Mouse (Mus musculus) hindbrain, embryonic 11.5 days (tissue): ENCODE measurements around the gene Cars2. TPM values are rescaled to one million over a fixed set of nuclear protein-coding genes. Genes with fewer than 3 reads are reported as not detected.
"Not testable (repeated sequence)": the region's sequence is repeated elsewhere in the genome, so short reads cannot be mapped to it uniquely, and the experiment has no call there.

Experiments used
- ATAC-seq: fragments of 200-750 bp; cut with Nextera tagmentation; 2 replicates; pipeline ENCODE4 v1.8.0; 2017; ENCODE audit warnings: mild to moderate bottlenecking, moderate TSS enrichment, moderate library complexity; ENCODE audit not compliant: low FRiP score
- DNase-seq: peaks from one replicate; pipeline ENCODE4 v3.0.0-alpha.2; 2015; ENCODE audit warnings: low spot score
- H3K27ac ChIP-seq: fragments of 300-500 bp; sonication (generic); 2 replicates; pipeline ENCODE4 v1.5.1; 2014; ENCODE audit warnings: mild to moderate bottlenecking, low read depth, low read length
- H3K27me3 ChIP-seq: fragments of 300-500 bp; sonication (generic); 2 replicates; pipeline ENCODE4 v1.6.1; 2014; ENCODE audit warnings: mild to moderate bottlenecking, low read length, moderate library complexity, mixed read lengths; ENCODE audit not compliant: control insufficient read depth, insufficient read depth
- H3K36me3 ChIP-seq: fragments of 300-500 bp; sonication (generic); 2 replicates; pipeline ENCODE4 v1.6.1; 2014; ENCODE audit warnings: mild to moderate bottlenecking, low read length, moderate library complexity, mixed read lengths; ENCODE audit not compliant: control insufficient read depth, insufficient read depth
- H3K4me1 ChIP-seq: fragments of 300-500 bp; sonication (generic); replicated peaks from 2 replicates; pipeline ENCODE4 v1.6.1; 2014; ENCODE audit warnings: low read length, mixed read lengths; ENCODE audit not compliant: control insufficient read depth, insufficient read depth
- H3K4me2 ChIP-seq: fragments of 300-500 bp; sonication (generic); replicated peaks from 2 replicates; pipeline ENCODE4 v1.6.1; 2014; ENCODE audit warnings: mild to moderate bottlenecking, low read depth, low read length
- H3K4me3 ChIP-seq: fragments of 300-500 bp; sonication (generic); 2 replicates; pipeline ENCODE4 v1.5.1; 2014; ENCODE audit warnings: low read depth, low read length
- H3K9ac ChIP-seq: fragments of 300-500 bp; sonication (generic); 2 replicates; pipeline ENCODE4 v1.6.1; 2014; ENCODE audit warnings: low read depth, low read length
- H3K9me3 ChIP-seq: fragments of 300-500 bp; sonication (generic); 2 replicates; pipeline ENCODE4 v1.6.1; 2016; ENCODE audit warnings: low read length; ENCODE audit not compliant: control insufficient read depth
- WGBS: fragments of 180-500 bp; shearing (Covaris S2); extraction: QIAGEN DNeasy Blood & Tissue Kit; methylation state at CpG from one replicate; pipeline ENCODE4 v1.1.7; 2014; 5-methylcytosine and 5-hydroxymethylcytosine counted together
- polyA plus RNA-seq: library from polyadenylated mRNA; unstranded; fragments of >200 nt; fragmentation: Nextera tagmentation; extraction: Ambion mirVana; gene quantifications from 2 replicates; pipeline ENCODE4 v1.2.1, GENCODE M21; 2014

The Cars2 gene
- polyA plus RNA-seq, 1 experiment from 2014 or later = 19.5 TPM

GRCm38 (mm10) chr8:11476338-11477177, 74.0 kb downstream of the Cars2 start:
- H3K4me3 ChIP-seq = no peak overlapping the region
- ATAC-seq = no peak
- H3K9me3 ChIP-seq = no peaks in the 10 kb centered on the region
- peaks cover 56% of the 10 kb centered on the region for H3K27me3 ChIP-seq
- peak overlapping the region; percentile 28 for H3K4me2 ChIP-seq
- H3K9ac ChIP-seq = no peak overlapping the region
- H3K4me1 ChIP-seq = peaks cover 6% of the 10 kb centered on the region
- WGBS = 4% methylated on average over 24 of the region's 24 CpGs
- H3K27ac ChIP-seq = no peak overlapping the region
- DNase-seq = peak; percentile 58
- no peaks in the 10 kb centered on the region for H3K36me3 ChIP-seq

GRCm38 (mm10) chr8:11475876-11476275, 74.7 kb downstream of the Cars2 start:
- H3K27ac ChIP-seq = no peak overlapping the region
- no peaks in the 10 kb centered on the region for H3K9me3 ChIP-seq
- H3K4me1 ChIP-seq = peaks cover 6% of the 10 kb centered on the region
- no peak overlapping the region for H3K9ac ChIP-seq
- peaks cover 56% of the 10 kb centered on the region for H3K27me3 ChIP-seq
- no peak for DNase-seq
- H3K36me3 ChIP-seq = no peaks in the 10 kb centered on the region
- H3K4me2 ChIP-seq = no peak overlapping the region
- WGBS = 10% methylated on average over 2 of the region's 2 CpGs
- no peak overlapping the region for H3K4me3 ChIP-seq
- no peak for ATAC-seq

GRCm38 (mm10) chr8:11475397-11475796, 75.2 kb downstream of the Cars2 start:
- H3K4me2 ChIP-seq = no peak overlapping the region
- no peaks in the 10 kb centered on the region for H3K36me3 ChIP-seq
- DNase-seq (no peak), ATAC-seq (no peak)
- 4% methylated on average over 9 of the region's 10 CpGs for WGBS
- no peak overlapping the region for H3K4me3 ChIP-seq
- peaks cover 6% of the 10 kb centered on the region for H3K4me1 ChIP-seq
- no peak overlapping the region for H3K27ac ChIP-seq
- H3K27me3 ChIP-seq = peaks cover 56% of the 10 kb centered on the region
- no peaks in the 10 kb centered on the region for H3K9me3 ChIP-seq
- H3K9ac ChIP-seq = no peak overlapping the region

- H3K27me3 ChIP-seq = peaks cover 36% of the 10 kb centered on the region
- H3K36me3 ChIP-seq = no peaks in the 10 kb centered on the region
- ATAC-seq (no peak), DNase-seq (no peak)
- H3K4me3 ChIP-seq = no peak overlapping the region
- 37% methylated on average over 4 of the region's 4 CpGs for WGBS
- peaks cover 6% of the 10 kb centered on the region; the same call in 1 of the 2 replicates for H3K4me1 ChIP-seq
- H3K9me3 ChIP-seq = no peaks in the 10 kb centered on the region
- H3K4me2 ChIP-seq = no peak overlapping the region
- no peak overlapping the region for H3K27ac ChIP-seq
- H3K9ac ChIP-seq = no peak overlapping the region
Observed at GRCm38 (mm10) chr8:11473072-11473471, 77.5 kb downstream of the Cars2 start.

GRCm38 (mm10) chr8:11471309-11471708, 79.3 kb downstream of the Cars2 start:
- 51% methylated on average over 8 of the region's 8 CpGs for WGBS
- no peaks in the 10 kb centered on the region for H3K9me3 ChIP-seq
- no peak for DNase-seq
- no peak overlapping the region for H3K4me3 ChIP-seq
- ATAC-seq = no peak
- peaks cover 18% of the 10 kb centered on the region for H3K27me3 ChIP-seq
- no peak overlapping the region for H3K9ac ChIP-seq
- no peaks in the 10 kb centered on the region for H3K4me1 ChIP-seq
- H3K36me3 ChIP-seq = no peaks in the 10 kb centered on the region
- no peak overlapping the region for H3K4me2 ChIP-seq
- H3K27ac ChIP-seq = no peak overlapping the region

GRCm38 (mm10) chr8:11470694-11471093, 79.9 kb downstream of the Cars2 start:
- H3K36me3 ChIP-seq = no peaks in the 10 kb centered on the region
- no peak overlapping the region for H3K4me3 ChIP-seq
- no peaks in the 10 kb centered on the region for H3K9me3 ChIP-seq
- H3K4me2 ChIP-seq = no peak overlapping the region
- ATAC-seq (no peak), DNase-seq (no peak)
- no peak overlapping the region for H3K9ac ChIP-seq
- no peaks in the 10 kb centered on the region for H3K4me1 ChIP-seq
- H3K27me3 ChIP-seq = peaks cover 12% of the 10 kb centered on the region
- no peak overlapping the region for H3K27ac ChIP-seq
- WGBS = 78% methylated on average over 7 of the region's 7 CpGs

GRCm38 (mm10) chr8:11469095-11469494, 81.5 kb downstream of the Cars2 start:
- ATAC-seq (no peak), DNase-seq (peak; percentile 40)
- 10% methylated on average over 3 of the region's 3 CpGs for WGBS
- H3K4me1 ChIP-seq = no peaks in the 10 kb centered on the region
- H3K4me3 ChIP-seq = no peak overlapping the region
- no peak overlapping the region for H3K9ac ChIP-seq
- no peaks in the 10 kb centered on the region for H3K36me3 ChIP-seq
- H3K4me2 ChIP-seq = no peak overlapping the region
- peaks cover under 1% of the 10 kb centered on the region; the same call in 1 of the 2 replicates for H3K27me3 ChIP-seq
- H3K27ac ChIP-seq = no peak overlapping the region
- H3K9me3 ChIP-seq = no peaks in the 10 kb centered on the region

- H3K4me2 ChIP-seq, H3K27ac ChIP-seq, H3K9ac ChIP-seq, ATAC-seq, H3K27me3 ChIP-seq, H3K36me3 ChIP-seq, H3K4me3 ChIP-seq, H3K4me1 ChIP-seq, H3K9me3 ChIP-seq, DNase-seq: not testable (repeated sequence)
- WGBS = 79% methylated on average over 4 of the region's 5 CpGs
Observed at GRCm38 (mm10) chr8:11466528-11466927, 84.1 kb downstream of the Cars2 start.

GRCm38 (mm10) chr8:11465619-11466018, 85.0 kb downstream of the Cars2 start:
- Histone ChIP-seq H3K36me3 (no peaks in the 10 kb centered on the region), H3K27me3 (no peaks in the 10 kb centered on the region), H3K4me2 (no peak overlapping the region), H3K9ac (no peak overlapping the region), H3K4me1 (no peaks in the 10 kb centered on the region), H3K27ac (no peak overlapping the region), H3K4me3 (no peak overlapping the region), H3K9me3 (no peaks in the 10 kb centered on the region)
- DNase-seq = no peak
- WGBS = 91% methylated on average over 4 of the region's 4 CpGs
- no peak for ATAC-seq
